Mouse (Mus musculus) mouse trophoblast stem cell (cell line): ENCODE data around the gene Gm36079.
"Not testable (repeated sequence)": the region's sequence is repeated elsewhere in the genome, so short reads cannot be mapped to it uniquely, and the experiment has no call there.

Source experiments
- in situ Hi-C, 2 experiments: fragments of 300-500 bp; cut with MseI, MboI; formaldehyde crosslinking; loops; 2 replicates in 1 of 2; 3 replicates in 1 of 2; pipeline ENCODE4 v1.15.1; 2025

Gene Gm36079

DNA sequence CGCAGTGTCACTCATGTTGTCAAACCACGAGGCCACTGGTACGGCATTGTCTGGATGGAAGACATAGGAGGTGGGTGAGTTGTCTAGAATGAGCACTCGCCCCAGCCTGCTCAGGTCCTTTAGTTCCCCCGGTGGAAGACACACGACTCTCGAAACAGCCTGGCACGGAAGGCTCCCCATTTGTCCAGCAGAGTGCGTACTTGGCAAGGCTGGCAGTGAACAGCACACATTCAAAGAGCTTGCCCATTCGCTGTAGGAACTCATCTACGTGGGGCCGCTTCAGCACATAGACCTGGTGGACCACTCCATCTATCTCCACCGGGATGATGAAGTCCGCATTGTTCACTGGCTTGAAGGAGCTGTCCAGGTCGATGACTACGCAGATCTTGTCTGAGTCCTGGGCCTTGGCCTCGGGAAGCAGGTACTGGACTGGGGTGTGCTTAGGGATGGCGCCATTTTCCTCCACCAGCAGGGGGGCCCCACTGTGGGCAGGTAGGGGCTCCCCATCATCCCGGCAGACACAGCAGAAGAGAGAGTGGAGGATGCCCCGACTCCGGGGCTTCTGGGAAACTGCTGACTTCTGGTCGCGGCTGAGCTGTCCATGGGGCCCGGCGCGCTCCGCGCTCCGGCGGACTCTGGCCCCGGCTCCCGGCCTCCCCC is 11.3 kb downstream of the Gm36079 start:
- in situ Hi-C loops = not testable (repeated sequence)

DNA sequence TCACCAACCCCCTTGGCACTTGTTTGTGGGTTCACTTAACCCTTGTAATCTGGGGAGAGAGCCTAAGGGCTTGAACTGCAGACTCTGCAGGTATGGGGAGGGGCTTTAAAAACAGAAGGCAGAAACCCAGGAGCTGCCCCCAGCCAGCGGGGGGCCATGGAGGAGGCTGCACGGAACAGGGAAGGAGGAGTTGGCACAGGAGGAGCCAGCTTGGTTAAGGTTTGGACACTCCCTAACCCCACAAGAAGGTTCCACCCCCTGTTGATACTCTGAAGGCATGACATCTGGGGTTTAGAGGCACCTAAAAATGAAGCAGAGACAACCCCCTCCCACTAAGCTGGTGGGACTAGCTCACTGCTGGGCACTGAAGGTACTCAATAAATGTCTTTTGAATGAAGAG is 12.8 kb downstream of the Gm36079 start:
- in situ Hi-C loops = not testable (repeated sequence)

DNA sequence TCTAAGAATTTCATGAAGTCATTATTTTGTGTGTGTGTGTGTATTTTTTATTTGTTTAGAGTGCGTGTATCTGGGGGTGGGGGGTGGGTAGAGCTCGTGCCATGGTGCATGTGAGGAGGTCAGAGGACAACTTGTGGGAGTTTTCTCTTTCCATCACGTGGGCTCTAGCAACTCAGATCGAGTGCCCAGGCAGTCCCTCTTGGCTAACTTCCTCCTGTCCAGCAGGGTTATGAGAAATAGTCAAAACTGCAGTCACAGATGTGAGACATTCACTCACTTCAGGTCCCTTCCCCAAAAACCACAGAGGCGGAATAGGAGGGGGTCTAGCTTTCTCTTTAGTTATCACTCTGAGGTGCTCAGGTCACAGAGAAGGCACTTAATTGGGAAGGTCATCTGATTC is 13.3 kb downstream of the Gm36079 start:
- in situ Hi-C loops = not testable (repeated sequence)

DNA sequence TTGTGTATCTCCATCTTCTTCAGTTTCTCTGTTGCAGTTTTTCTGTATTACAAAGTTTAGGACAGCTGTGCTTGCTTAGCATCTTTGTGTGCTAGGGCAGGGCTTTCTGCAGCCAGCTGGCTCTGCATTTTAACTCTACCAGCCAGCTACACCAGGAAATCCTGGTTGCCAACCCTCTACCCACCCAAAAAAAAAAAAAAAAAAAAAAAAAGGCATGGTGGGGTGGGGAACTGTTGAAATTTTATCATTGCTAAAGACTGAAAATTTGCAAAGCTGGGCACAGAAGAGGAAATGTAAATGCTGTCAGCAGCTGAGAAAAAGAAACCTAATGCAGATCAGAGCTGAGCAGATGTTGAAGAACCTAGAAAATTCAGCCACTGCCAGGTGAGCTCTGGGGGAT is 16.7 kb downstream of the Gm36079 start:
- in situ Hi-C loops = not testable (repeated sequence)

DNA sequence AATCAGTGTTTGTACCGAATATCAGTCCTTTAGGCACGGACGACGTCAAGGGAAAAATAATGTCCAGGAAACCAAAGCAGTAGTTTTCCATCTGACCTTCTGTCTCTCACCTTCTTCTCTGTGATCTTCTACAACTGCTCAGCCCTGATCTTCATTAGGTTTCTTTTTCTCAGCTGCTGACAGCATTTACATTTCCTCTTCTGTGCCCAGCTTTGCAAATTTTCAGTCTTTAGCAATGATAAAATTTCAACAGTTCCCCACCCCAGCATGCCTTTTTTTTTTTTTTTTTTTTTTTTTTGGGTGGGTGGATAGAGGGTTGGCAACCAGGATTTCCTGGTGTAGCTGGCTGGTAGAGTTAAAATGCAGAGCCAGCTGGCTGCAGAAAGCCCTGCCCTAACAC is 27.6 kb downstream of the Gm36079 start:
- in situ Hi-C loops = not testable (repeated sequence)

DNA sequence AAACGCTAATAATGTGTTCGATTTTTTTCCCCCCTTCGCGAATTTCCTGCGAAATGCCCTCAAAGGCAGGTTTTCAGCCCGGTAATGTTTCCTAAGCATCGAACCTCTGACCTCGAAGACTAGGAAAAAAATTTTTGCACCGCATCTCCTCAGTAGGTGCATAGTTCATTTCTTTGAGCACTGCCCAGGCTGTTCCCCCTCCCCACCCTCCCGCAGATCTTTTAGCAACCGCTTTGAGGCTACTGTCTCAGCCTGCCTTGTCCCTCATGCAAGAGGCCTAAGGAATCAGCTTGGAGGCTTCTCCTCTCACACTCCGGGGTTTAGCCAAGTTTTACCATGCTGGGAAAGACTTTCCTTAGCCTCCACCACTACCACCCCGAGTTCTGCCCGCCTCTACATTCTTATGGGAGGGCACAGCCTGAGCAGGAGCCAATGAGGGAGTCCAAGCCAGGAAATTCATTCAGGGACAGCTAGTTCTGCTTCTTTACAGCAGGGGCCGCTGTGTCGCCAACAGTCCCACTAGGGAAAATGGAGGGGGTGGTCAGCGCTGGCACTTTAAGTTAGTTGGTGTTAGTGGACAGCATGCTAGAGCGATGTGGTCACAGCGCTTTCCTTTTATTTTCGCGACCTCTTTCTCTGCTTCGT is 28.2 kb downstream of the Gm36079 start:
- in situ Hi-C loops = not testable (repeated sequence)

DNA sequence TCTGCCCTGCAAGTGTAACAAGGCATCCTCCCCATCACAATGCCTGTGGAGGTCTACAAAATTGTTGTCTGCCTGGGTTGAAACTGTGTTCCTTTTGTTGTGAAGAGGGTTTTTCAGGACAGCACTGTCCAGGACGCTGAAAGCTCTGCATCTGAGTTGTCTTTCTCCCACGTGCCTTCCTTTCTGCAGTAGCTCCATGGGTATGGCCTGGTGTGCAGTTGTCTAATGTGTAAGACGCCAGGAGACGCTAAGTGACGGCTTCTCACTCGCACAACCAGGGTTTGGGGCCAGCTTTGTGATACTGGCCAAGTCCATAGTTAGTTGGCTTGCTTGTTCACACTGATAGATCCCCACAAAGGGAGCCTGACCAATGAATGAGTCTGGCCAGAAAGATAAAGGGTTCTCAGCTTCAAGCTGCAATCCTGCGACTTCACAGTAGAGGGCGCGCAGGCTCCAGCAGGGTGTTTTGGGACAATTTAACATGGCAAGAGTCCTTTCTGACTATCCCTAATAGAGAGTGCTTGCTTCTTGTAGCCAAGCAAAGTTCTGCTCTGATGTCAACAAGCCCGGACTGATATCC is 34.8 kb downstream of the Gm36079 start:
- in situ Hi-C loops = not testable (repeated sequence)

DNA sequence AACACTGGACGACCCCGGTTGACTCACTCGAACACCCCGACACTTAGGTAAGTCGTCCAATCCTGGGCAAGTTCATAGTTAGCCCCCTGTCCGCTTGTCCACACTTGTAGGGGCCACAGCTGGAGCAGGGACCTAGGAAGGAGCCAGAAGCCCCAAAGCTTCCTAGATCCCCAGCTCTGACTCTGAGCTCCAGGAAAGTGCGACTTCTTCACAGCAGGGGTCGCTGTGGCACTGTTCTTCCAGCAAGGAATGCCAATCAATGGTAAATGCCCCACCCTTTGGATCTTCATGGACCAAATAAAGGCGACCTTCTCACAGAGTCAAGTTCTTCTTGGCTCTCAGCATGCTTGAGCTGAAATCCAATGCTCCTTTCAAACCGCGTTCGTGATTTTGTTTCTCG is 35.5 kb downstream of the Gm36079 start:
- in situ Hi-C loops = not testable (repeated sequence)
